Mouse (Mus musculus): ENCODE measurements around the gene P2rx4. TPM values are rescaled to one million over a fixed set of nuclear protein-coding genes. Genes with fewer than 3 reads are reported as not detected.
"Not testable (repeated sequence)": the region's sequence is repeated elsewhere in the genome, so short reads cannot be mapped to it uniquely, and the experiment has no call there.

The P2rx4 gene
- polyA plus RNA-seq, 2 experiments = 12.2 to 19.9 TPM

DNA sequence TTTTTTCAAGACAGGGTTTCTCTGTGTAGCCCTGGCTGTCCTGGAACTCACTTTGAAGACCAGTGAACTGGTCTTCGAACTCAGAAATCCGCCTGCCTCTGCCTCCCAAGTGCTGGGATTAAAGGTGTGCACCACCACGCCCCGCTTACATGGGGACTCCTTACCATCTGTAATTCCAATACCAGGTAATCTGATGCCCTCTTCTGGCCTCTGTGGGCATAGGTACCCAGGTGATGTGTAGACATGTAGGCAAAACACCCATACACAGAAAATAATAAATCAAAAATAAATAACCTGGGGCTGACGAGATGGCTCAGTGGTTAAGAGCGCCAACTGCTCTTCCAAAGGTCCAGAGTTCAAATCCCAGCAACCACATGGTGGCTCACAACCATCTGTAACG, 35.7 kb upstream of the P2rx4 start:
- H3K4me3 ChIP-seq (ENCODE audit: insufficient read depth in 1 of 2, low read depth in 2 of 2, low read length in 2 of 2); DNase-seq (ENCODE audit: low read depth in 3 of 3, low spot score in 3 of 3); H3K9ac ChIP-seq (replicated peaks); H3K27ac ChIP-seq; H3K36me3 ChIP-seq (replicated peaks; ENCODE audit: control insufficient read depth, insufficient read depth, low read depth); H3K4me1 ChIP-seq (replicated peaks; ENCODE audit: control insufficient read depth in 2 of 2, insufficient read depth in 2 of 2, low read length in 1 of 2); H3K27me3 ChIP-seq (ENCODE audit: control insufficient read depth, insufficient read depth, low read length); H3K4me2 ChIP-seq (ENCODE audit: low read depth); ATAC-seq (ENCODE audit: insufficient read depth); H3K9me3 ChIP-seq (ENCODE audit: control insufficient read depth, low read length): not testable (repeated sequence)
- TF ChIP-seq CTCF (IDR thresholded peaks at IDR 0.05; ENCODE audit: low read depth) = 0 out of 2 replicates have a peak, but pooled peaks have one; percentile 24
- WGBS (ENCODE audit: insufficient replicate concordance) = 57% methylated on average over 7 of the region's 7 CpGs

DNA sequence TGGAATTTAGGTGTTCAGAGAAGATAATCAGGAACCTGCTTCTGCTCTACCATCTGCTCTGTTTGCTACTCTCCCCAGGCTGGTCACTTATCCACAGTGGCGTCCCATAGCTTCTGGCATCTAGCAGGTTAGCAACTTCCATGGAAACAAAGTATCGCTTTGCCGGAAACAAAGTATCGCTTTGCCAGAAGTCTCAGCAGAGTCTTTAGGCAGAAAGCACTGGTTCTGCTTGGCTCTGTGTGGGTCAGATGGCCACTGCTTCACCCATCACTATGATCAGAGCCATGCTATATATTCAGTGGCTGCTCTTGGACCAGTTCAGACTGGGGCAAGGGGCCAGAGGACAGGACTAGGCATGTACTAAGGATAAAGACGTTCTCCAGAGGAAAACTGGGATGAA, 35.0 kb upstream of the P2rx4 start:
- ATAC-seq (ENCODE audit: insufficient read depth) (no peak), DNase-seq (ENCODE audit: low read depth in 3 of 3, low spot score in 3 of 3) (no peak)
- no peaks in the 10 kb centered on the region for H3K36me3 ChIP-seq (replicated peaks; ENCODE audit: control insufficient read depth, insufficient read depth, low read depth)
- H3K4me3 ChIP-seq (ENCODE audit: insufficient read depth in 1 of 2, low read depth in 2 of 2, low read length in 2 of 2) = no peak overlapping the region
- no peaks in the 10 kb centered on the region for H3K9me3 ChIP-seq (ENCODE audit: control insufficient read depth, low read length)
- H3K4me2 ChIP-seq (ENCODE audit: low read depth) = no peak overlapping the region
- no peak overlapping the region for H3K9ac ChIP-seq (replicated peaks)
- no peak for TF ChIP-seq CTCF (IDR thresholded peaks at IDR 0.05; ENCODE audit: low read depth)
- no peak for TF ChIP-seq EP300 (IDR thresholded peaks at IDR 0.05; ENCODE audit: low read depth)
- WGBS (ENCODE audit: insufficient replicate concordance) = 73% methylated on average over 5 of the region's 5 CpGs
- H3K27me3 ChIP-seq (ENCODE audit: control insufficient read depth, insufficient read depth, low read length) = no peaks in the 10 kb centered on the region
- no peak overlapping the region for H3K27ac ChIP-seq
- no peaks in the 10 kb centered on the region for H3K4me1 ChIP-seq (replicated peaks; ENCODE audit: control insufficient read depth in 2 of 2, insufficient read depth in 2 of 2, low read length in 1 of 2)

DNA sequence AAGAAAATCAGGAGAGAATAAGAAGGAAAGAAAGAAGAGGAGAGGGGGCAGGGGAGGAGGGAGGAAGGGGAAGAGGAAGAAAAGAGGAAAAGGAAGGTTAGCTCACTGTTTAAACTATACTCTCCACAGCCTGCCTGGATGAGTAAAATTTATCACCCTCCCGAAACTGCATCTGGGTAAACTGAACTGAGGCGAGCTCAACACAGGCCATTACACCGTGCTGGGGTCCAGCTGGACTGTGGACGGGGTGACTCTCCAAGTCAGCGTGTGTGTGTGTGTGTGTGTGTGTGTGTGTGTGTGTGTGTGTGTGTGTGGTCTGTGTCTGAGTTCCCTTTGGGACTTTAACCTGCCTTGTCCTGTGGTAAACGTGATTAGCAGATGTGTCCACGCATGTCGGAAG, 31.3 kb upstream of the P2rx4 start:
- Histone ChIP-seq H3K9ac (replicated peaks) (no peak overlapping the region), H3K4me1 (replicated peaks; ENCODE audit: control insufficient read depth in 2 of 2, insufficient read depth in 2 of 2, low read length in 1 of 2) (peaks cover 0 to 2% of the 10 kb centered on the region in 2 experiments; a peak in 1 of 4 replicates), H3K36me3 (replicated peaks; ENCODE audit: control insufficient read depth, insufficient read depth, low read depth) (no peaks in the 10 kb centered on the region), H3K4me3 (ENCODE audit: insufficient read depth in 1 of 2, low read depth in 2 of 2, low read length in 2 of 2) (no peak overlapping the region), H3K9me3 (ENCODE audit: control insufficient read depth, low read length) (no peaks in the 10 kb centered on the region), H3K27me3 (ENCODE audit: control insufficient read depth, insufficient read depth, low read length) (no peaks in the 10 kb centered on the region), H3K27ac (no peak overlapping the region), H3K4me2 (ENCODE audit: low read depth) (no peak overlapping the region)
- 60% methylated on average over 8 of the region's 8 CpGs for WGBS (ENCODE audit: insufficient replicate concordance)
- DNase-seq (ENCODE audit: low read depth in 3 of 3, low spot score in 3 of 3) = no peak
- TF ChIP-seq CTCF (IDR thresholded peaks at IDR 0.05; ENCODE audit: low read depth) (no peak), EP300 (IDR thresholded peaks at IDR 0.05; ENCODE audit: low read depth) (no peak)
- ATAC-seq (ENCODE audit: insufficient read depth) = no peak

DNA sequence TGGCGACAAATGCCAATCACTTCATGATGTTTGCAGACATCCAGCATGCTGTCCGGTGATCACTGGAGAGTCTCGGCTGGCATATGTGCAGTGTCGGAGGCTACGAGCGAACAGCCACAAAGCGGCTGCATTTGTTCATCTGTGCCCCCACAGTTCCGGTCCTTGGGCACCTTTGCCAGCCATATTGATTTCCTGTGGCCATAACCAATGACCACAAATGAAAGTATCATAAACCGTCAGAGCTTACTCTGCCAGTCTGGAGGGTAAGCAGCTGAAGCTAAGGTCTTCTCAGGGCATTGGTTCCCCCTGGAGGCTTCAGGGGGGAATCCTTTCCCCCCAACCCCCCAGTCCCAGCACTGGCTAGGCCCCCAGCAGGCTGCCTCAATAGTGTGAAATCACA, 29.4 kb upstream of the P2rx4 start:
- Histone ChIP-seq H3K4me3 (ENCODE audit: insufficient read depth in 1 of 2, low read depth in 2 of 2, low read length in 2 of 2) (no peak overlapping the region), H3K27me3 (ENCODE audit: control insufficient read depth, insufficient read depth, low read length) (no peaks in the 10 kb centered on the region), H3K27ac (no peak overlapping the region), H3K4me2 (ENCODE audit: low read depth) (no peak overlapping the region), H3K36me3 (replicated peaks; ENCODE audit: control insufficient read depth, insufficient read depth, low read depth) (no peaks in the 10 kb centered on the region), H3K9ac (replicated peaks) (no peak overlapping the region), H3K4me1 (replicated peaks; ENCODE audit: control insufficient read depth in 2 of 2, insufficient read depth in 2 of 2, low read length in 1 of 2) (peaks cover 0 to 2% of the 10 kb centered on the region in 2 experiments; a peak in 1 of 4 replicates), H3K9me3 (ENCODE audit: control insufficient read depth, low read length) (no peaks in the 10 kb centered on the region)
- DNase-seq (ENCODE audit: low read depth in 3 of 3, low spot score in 3 of 3) (no peak), ATAC-seq (ENCODE audit: insufficient read depth) (no peak)
- WGBS (ENCODE audit: insufficient replicate concordance) = 53% methylated on average over 9 of the region's 9 CpGs
- TF ChIP-seq CTCF (IDR thresholded peaks at IDR 0.05; ENCODE audit: low read depth) (no peak), EP300 (IDR thresholded peaks at IDR 0.05; ENCODE audit: low read depth) (no peak)

DNA sequence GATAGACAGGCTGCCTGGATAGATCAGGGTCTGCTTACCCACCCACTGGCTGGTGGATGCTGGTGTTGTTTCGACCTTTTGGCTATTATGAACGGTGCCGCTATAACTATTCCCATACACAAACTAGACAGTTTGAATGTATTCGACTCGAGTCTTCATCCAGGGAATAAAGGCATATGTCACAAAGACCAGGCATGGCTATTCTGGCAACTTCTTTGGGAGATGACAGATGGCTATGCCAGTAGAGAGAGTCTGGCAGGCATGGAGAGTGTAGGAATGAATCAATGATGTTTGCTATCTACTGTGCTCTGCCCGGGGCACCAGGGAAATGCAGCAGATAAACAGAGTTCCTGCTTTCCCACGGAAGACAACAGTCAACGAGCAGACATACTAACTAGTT, 27.5 kb upstream of the P2rx4 start:
- no peaks in the 10 kb centered on the region for H3K27me3 ChIP-seq (ENCODE audit: control insufficient read depth, insufficient read depth, low read length)
- H3K4me3 ChIP-seq (ENCODE audit: insufficient read depth in 1 of 2, low read depth in 2 of 2, low read length in 2 of 2) = no peak overlapping the region
- 52% methylated on average over 8 of the region's 8 CpGs for WGBS (ENCODE audit: insufficient replicate concordance)
- no peak overlapping the region for H3K4me2 ChIP-seq (ENCODE audit: low read depth)
- H3K9ac ChIP-seq (replicated peaks) = no peak overlapping the region
- H3K4me1 ChIP-seq (replicated peaks; ENCODE audit: control insufficient read depth in 2 of 2, insufficient read depth in 2 of 2, low read length in 1 of 2) = peaks cover 0 to 4% of the 10 kb centered on the region in 2 experiments; a peak in 2 of 4 replicates
- H3K36me3 ChIP-seq (replicated peaks; ENCODE audit: control insufficient read depth, insufficient read depth, low read depth) = no peaks in the 10 kb centered on the region
- no peak overlapping the region for H3K27ac ChIP-seq
- DNase-seq (ENCODE audit: low read depth in 3 of 3, low spot score in 3 of 3) (no peak), ATAC-seq (ENCODE audit: insufficient read depth) (no peak)
- H3K9me3 ChIP-seq (ENCODE audit: control insufficient read depth, low read length) = no peaks in the 10 kb centered on the region
- no peak for TF ChIP-seq EP300 (IDR thresholded peaks at IDR 0.05; ENCODE audit: low read depth)
- TF ChIP-seq CTCF (IDR thresholded peaks at IDR 0.05; ENCODE audit: low read depth) = no peak

All from liver, embryonic 14.5 days (tissue).